Mouse (Mus musculus) liver, adult 2 months (tissue): ENCODE results near the gene Oxtr. TPM values are rescaled to one million over a fixed set of nuclear protein-coding genes. Genes with fewer than 3 reads are reported as not detected.

Experiments used
- DNase-seq: peaks from one replicate; pipeline ENCODE4 v3.0.0-alpha.2; 2011; ENCODE audit warnings: low read depth, low spot score; ENCODE audit errors: extremely low read depth
- H3K27ac ChIP-seq: fragments of 200-500 bp; replicated peaks from 2 replicates; pipeline ENCODE4 v1.5.1; 2012; ENCODE audit warnings: low read depth, mild to moderate bottlenecking, control low read depth, inconsistent platforms, low read length; ENCODE audit not compliant: insufficient read depth
- H3K27me3 ChIP-seq: fragments of 200-500 bp; 2 replicates; pipeline ENCODE4 v1.6.1; 2012; ENCODE audit warnings: mild to moderate bottlenecking, moderate library complexity, low read length, inconsistent platforms; ENCODE audit not compliant: control insufficient read depth, insufficient read depth
- H3K36me3 ChIP-seq: fragments of 200-500 bp; 2 replicates; pipeline ENCODE4 v1.6.1; 2012; ENCODE audit warnings: low read length, inconsistent platforms; ENCODE audit not compliant: control insufficient read depth, insufficient read depth
- H3K4me1 ChIP-seq: fragments of 200-500 bp; 2 replicates; pipeline ENCODE4 v1.6.1; 2011; ENCODE audit warnings: low read length; ENCODE audit not compliant: control insufficient read depth, insufficient read depth
- H3K4me3 ChIP-seq: fragments of 200-500 bp; 2 replicates; pipeline ENCODE4 v1.5.1; 2011; ENCODE audit warnings: low read depth, mild to moderate bottlenecking, control low read depth, low read length, moderate library complexity; ENCODE audit not compliant: insufficient read depth
- H3K79me2 ChIP-seq: fragments of 200-500 bp; 2 replicates; pipeline ENCODE4 v1.6.1; 2012; ENCODE audit warnings: inconsistent platforms, mild to moderate bottlenecking, low read length, moderate library complexity; ENCODE audit not compliant: control insufficient read depth, insufficient read depth
- H3K9ac ChIP-seq: fragments of 200-500 bp; 2 replicates; pipeline ENCODE4 v1.6.1; 2012; ENCODE audit warnings: low read depth, mild to moderate bottlenecking, control low read depth, inconsistent platforms, low read length
- CTCF ChIP-seq: fragments of 200-500 bp; IDR thresholded peaks from 2 replicates; pipeline ENCODE4 v1.5.1; 2011; ENCODE audit warnings: low read depth, low read length, control low read depth
- POLR2A ChIP-seq: fragments of 200-500 bp; IDR thresholded peaks from 2 replicates; pipeline ENCODE4 v1.6.1; 2011; ENCODE audit warnings: low read length, control low read depth; ENCODE audit not compliant: insufficient read depth; ENCODE audit errors: extremely low read depth
- WGBS: fragments of 180-500 bp; shearing (Covaris S2); methylation state at CpG from one replicate; pipeline ENCODE4 v1.1.7; 2018; 5-methylcytosine and 5-hydroxymethylcytosine counted together
- polyA plus RNA-seq: library from polyadenylated mRNA; depleted of rRNA; stranded (reverse); fragments of >200 nt; gene quantifications from 2 replicates; pipeline ENCODE4 v1.2.3, GENCODE M21; 2012
- total RNA-seq: library from RNA; depleted of rRNA; stranded (reverse); fragments of >200 nt; gene quantifications from 2 replicates; pipeline ENCODE4 v1.2.3, GENCODE M21; 2014

Oxtr gene
- total and polyA plus RNA-seq, 2 experiments, result not detected

DNA sequence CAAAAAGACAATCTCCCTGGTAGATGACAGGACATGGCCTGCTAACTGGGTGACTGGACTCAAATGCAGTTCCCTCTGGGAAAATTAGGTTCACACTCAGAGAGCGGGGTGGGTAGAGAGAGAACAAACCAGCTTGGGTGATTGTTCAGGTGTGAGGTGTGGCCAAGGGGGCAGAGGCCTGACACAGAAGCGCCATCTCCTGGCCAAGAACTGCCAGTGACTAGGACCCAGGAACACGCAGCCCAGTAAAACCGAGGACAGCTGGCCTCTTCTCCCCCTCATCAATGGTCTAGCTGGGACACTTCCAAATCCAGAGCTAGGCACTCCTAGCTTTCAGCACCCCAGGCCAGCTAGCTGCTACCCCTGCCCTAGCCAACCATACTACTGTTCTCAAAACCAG, 5.4 kb downstream of the Oxtr start:
- 5% methylated on average over 4 of the region's 4 CpGs for WGBS
- TF ChIP-seq POLR2A (no peak), CTCF (peak; percentile 79)
- Histone ChIP-seq H3K27me3 (peaks cover 9% of the 10 kb centered on the region), H3K27ac (no peak overlapping the region), H3K4me3 (no peak overlapping the region), H3K79me2 (no peaks in the 10 kb centered on the region), H3K9ac (no peak overlapping the region), H3K36me3 (no peaks in the 10 kb centered on the region), H3K4me1 (peaks cover 2% of the 10 kb centered on the region; the same call in 1 of the 2 replicates)
- DNase-seq, result no peak

DNA sequence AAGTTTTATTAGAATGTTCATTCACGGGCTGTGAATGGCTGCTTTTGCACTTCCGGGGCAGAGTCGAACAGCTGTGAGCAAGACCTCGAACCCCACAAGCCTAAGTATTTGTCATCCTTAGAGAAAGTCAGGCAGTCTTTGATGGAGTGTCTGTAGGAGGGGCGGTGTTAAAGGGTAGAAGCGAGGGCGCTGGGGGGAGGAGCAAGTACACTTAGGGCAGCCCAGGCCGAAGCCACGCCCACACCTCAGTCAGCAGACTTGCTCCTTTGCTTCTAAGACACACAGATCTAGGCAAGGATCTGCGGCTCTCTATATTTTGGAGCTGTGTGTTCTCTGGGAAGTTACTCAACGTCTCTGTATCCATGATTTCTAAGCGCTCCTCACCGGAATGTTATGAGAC, 9.9 kb downstream of the Oxtr start:
- TF ChIP-seq POLR2A (no peak), CTCF (no peak)
- DNase-seq, result no peak
- Histone ChIP-seq H3K36me3 (no peaks in the 10 kb centered on the region), H3K79me2 (no peaks in the 10 kb centered on the region), H3K4me1 (no peaks in the 10 kb centered on the region), H3K27me3 (no peaks in the 10 kb centered on the region), H3K9ac (no peak overlapping the region), H3K27ac (no peak overlapping the region), H3K4me3 (no peak overlapping the region)
- 57% methylated on average over 13 of the region's 13 CpGs for WGBS

DNA sequence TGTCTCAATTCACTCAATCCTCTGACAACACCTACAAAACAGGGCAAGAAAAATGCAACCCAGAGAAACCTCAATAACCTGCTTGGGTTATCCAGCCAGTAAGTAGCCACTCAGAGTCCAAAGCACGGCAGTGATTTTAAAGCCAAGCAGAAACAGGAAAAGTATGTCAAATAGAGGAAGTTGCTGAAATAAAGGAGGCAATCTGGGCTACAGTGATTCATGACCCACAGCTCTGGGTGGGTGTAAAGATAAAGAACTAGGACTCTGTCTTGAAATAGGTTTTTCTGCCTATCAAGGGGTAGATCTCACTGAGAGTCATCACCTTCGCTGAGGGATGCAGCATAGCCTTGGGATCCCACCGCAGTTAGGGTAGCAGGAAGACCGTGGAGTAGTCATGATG, 18.1 kb downstream of the Oxtr start:
- Histone ChIP-seq H3K36me3 (no peaks in the 10 kb centered on the region), H3K79me2 (no peaks in the 10 kb centered on the region), H3K27ac (no peak overlapping the region), H3K9ac (no peak overlapping the region), H3K4me3 (no peak overlapping the region), H3K4me1 (no peaks in the 10 kb centered on the region), H3K27me3 (no peaks in the 10 kb centered on the region)
- TF ChIP-seq POLR2A (no peak), CTCF (no peak)
- WGBS, result 77% methylated on average over 4 of the region's 4 CpGs
- no peak for DNase-seq

DNA sequence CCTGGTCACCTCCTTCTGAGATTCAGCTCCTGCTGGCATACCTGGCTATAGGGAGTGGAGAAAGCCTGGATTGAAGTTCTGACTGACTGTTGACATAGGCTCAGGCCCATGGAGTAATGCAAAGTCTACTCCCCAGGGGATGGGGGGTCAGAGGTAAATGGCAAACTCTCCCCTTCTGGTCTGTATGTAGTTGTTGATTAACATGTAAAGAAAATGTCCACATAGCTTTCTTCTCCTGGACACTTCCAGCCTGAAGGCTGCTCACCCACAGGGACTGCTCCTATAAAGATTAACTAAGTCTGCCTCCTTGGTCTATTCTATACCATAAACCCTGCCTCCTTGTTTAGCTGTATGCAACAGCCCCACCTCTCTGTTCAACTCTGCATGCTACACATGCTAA, 23.7 kb downstream of the Oxtr start:
- Histone ChIP-seq H3K4me1 (no peaks in the 10 kb centered on the region), H3K36me3 (no peaks in the 10 kb centered on the region), H3K4me3 (no peak overlapping the region), H3K27ac (no peak overlapping the region), H3K79me2 (no peaks in the 10 kb centered on the region), H3K27me3 (no peaks in the 10 kb centered on the region), H3K9ac (no peak overlapping the region)
- TF ChIP-seq CTCF, result no peak
- no peak for TF ChIP-seq POLR2A
- DNase-seq, result no peak

DNA sequence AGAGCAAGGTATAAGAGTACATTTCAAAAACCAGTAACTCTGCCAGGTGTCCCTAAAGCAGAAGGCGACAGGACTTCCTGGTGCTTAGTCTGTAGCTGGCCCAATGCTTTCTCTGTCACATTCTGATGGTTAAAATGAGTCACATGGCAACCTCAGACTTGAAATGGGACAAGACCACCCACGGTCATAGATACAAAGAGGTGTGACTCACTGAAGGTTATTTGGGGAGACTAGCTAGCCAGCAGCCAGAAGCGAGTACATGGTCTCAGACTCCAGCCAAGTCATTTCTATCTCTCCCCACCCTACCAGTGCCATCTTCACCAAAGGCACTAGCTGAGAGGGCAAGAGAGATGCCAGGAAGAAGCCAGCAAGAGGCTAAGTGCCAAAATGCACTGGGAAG, 24.3 kb downstream of the Oxtr start:
- TF ChIP-seq POLR2A, result no peak
- TF ChIP-seq CTCF, result no peak
- H3K79me2 ChIP-seq, result no peaks in the 10 kb centered on the region
- H3K36me3 ChIP-seq, result no peaks in the 10 kb centered on the region
- 90% methylated on average over 3 of the region's 3 CpGs for WGBS
- no peaks in the 10 kb centered on the region for H3K27me3 ChIP-seq
- H3K27ac ChIP-seq, result no peak overlapping the region
- no peaks in the 10 kb centered on the region for H3K4me1 ChIP-seq
- no peak overlapping the region for H3K9ac ChIP-seq
- H3K4me3 ChIP-seq, result no peak overlapping the region
- no peak for DNase-seq

DNA sequence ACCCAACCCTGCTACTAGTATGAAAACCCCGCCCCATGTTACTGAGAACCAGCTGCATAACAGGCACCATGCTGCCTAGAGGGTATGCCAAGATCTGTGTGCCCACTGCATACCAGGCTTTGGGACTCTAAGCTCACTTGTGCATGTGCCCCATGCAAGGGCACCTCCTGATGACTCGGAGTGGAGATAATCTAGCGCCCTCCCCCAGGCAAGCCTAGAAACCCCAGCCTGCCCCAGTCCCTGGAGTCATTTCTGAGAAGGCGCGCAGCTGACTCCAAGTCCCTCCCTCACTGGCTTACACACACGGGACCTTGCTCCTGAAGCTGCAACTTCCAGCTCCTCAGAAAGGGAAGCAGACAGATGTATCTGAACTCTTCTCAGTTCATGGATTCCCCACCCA, 26.4 kb downstream of the Oxtr start:
- TF ChIP-seq POLR2A (no peak), CTCF (no peak)
- Histone ChIP-seq H3K27ac (no peak overlapping the region), H3K36me3 (no peaks in the 10 kb centered on the region), H3K4me1 (no peaks in the 10 kb centered on the region), H3K4me3 (no peak overlapping the region), H3K79me2 (no peaks in the 10 kb centered on the region), H3K27me3 (0 out of 2 replicates have a peak, but pooled peaks cover 3% of the 10 kb centered on the region), H3K9ac (no peak overlapping the region)
- no peak for DNase-seq
- 75% methylated on average over 6 of the region's 6 CpGs for WGBS
